In genomic region chr6:143642052-143642451, GRCm38 (mm10) we compare ENCODE assay signal across 14 mouse cellular contexts.
"Had no signal": no experiment of that assay in that cellular context is flagged by ENCODE, and none has a peak within 500 bp of the region (broad histone marks: within the 10 kb centered on the region; RNA-seq: fewer than 3 reads in every experiment).

No protein-coding gene starts in this region.

- H3K27me3 ChIP-seq: lung, embryonic 15.5 days; megakaryocyte, embryonic 14.5 days; midbrain, embryonic 13.5 days; midbrain, embryonic 15.5 days; neural tube, embryonic 12.5 days had no signal

- H3K36me3 ChIP-seq: lung, embryonic 15.5 days; midbrain, embryonic 13.5 days; midbrain, embryonic 15.5 days; neural tube, embryonic 12.5 days had no signal

- H3K4me3 ChIP-seq: lung, embryonic 15.5 days; midbrain, embryonic 13.5 days; midbrain, embryonic 15.5 days; neural tube, embryonic 12.5 days had no signal

- DNase-seq: liver, postnatal 0 days; lung, adult 2 months; lung, postnatal 14 days; lung, postnatal 36 days; right cerebral cortex, postnatal 14 days; thymus, adult 18-20 months; thymus, postnatal 14 days; thymus, postnatal 36 days had no signal

- H3K4me2 ChIP-seq: lung, embryonic 15.5 days; midbrain, embryonic 11.5 days; midbrain, embryonic 13.5 days; midbrain, embryonic 15.5 days; neural tube, embryonic 12.5 days had no signal
